Mouse (Mus musculus): ENCODE measurements at regions not wholly inside any gene's neighbourhood (a gene's known extent, or its start where the extent isn't known, plus 50 kb on each side); places are given as distances from the start of the nearest gene placed in this dataset.
A peak's percentile ranks its signal among the peaks of the same experiment; 100 is the strongest.

DNA sequence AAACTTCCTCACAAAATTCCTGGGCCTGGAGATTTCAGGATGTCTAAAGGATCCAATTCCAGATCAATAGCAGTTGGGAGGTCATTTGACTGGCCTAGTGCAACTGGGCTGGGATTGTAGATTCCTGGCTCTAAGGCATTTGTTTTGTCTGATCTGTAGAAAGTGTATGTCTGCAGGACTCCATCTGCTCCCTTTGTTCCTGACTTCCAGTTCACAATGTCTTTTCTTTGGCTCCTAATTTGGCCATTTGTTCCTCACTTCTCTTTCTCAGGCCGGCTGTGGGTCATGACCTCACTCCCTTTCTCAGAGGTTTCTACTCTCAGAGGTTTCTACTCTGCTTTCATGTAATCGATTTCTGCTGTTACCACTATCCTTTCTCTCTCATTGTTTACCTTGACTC lies 115.5 kb upstream of the Pcbd1 start:
- no peaks in the 10 kb centered on the region for H3K36me3 ChIP-seq (ENCODE audit: control insufficient read depth, insufficient read depth, low read length)
- no peak overlapping the region for H3K4me2 ChIP-seq (ENCODE audit: low read length)
- no peaks in the 10 kb centered on the region for H3K4me1 ChIP-seq (ENCODE audit: control insufficient read depth in 2 of 2, insufficient read depth in 2 of 2, low read length in 2 of 2)
- no peak overlapping the region for H3K9ac ChIP-seq (ENCODE audit: low read length)
- H3K27ac ChIP-seq (replicated peaks in 1 of 2; ENCODE audit: control insufficient read depth in 1 of 2, insufficient read depth in 1 of 2, low read depth in 2 of 2, low read length in 2 of 2): no peak overlapping the region
- H3K27me3 ChIP-seq (ENCODE audit: control insufficient read depth, insufficient read depth, low read length): no peaks in the 10 kb centered on the region
- 63% methylated on average over 2 of the region's 2 CpGs for WGBS
- peaks cover 9% of the 10 kb centered on the region for H3K9me3 ChIP-seq (ENCODE audit: control insufficient read depth, low read length)
- H3K4me3 ChIP-seq (ENCODE audit: control insufficient read depth in 1 of 2, insufficient read depth in 1 of 2, low read depth in 1 of 2, low read length in 2 of 2): no peak overlapping the region
- no peak for ATAC-seq (ENCODE audit: insufficient number of reproducible peaks, insufficient read depth, low FRiP score, low read depth)

DNA sequence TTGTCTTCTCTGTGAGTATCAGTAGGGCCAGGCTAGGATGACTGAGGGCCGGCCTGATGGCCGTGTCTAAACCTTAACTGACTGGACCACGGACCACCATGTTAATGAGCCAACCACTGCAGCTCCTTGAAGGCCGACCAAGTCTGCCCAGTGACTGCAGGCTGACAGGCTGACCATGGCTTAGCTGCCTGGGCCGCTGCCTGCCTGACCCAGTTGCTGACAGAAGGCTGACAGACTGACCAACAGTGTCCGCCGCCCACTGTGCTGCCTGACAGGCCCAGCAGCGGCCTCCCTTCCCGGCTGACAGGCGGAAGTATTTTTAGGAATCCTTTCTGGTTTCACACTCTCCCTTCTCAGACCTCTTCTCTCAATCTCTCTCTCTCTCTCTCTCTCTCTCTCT lies 124.3 kb upstream of the Pcbd1 start:
- 33% methylated on average over 10 of the region's 10 CpGs for WGBS
- no peak overlapping the region for H3K9ac ChIP-seq (ENCODE audit: low read length)
- H3K36me3 ChIP-seq (ENCODE audit: control insufficient read depth, insufficient read depth, low read length): no peaks in the 10 kb centered on the region
- H3K27ac ChIP-seq (replicated peaks in 1 of 2; ENCODE audit: control insufficient read depth in 1 of 2, insufficient read depth in 1 of 2, low read depth in 2 of 2, low read length in 2 of 2): peak overlapping the region; percentile 42 to 47; a peak in 2 of 4 replicates
- no peaks in the 10 kb centered on the region for H3K27me3 ChIP-seq (ENCODE audit: control insufficient read depth, insufficient read depth, low read length)
- ATAC-seq (ENCODE audit: insufficient number of reproducible peaks, insufficient read depth, low FRiP score, low read depth): no peak
- H3K4me2 ChIP-seq (ENCODE audit: low read length): no peak overlapping the region
- H3K4me1 ChIP-seq (ENCODE audit: control insufficient read depth in 2 of 2, insufficient read depth in 2 of 2, low read length in 2 of 2): peaks cover 8 to 9% of the 10 kb centered on the region in 2 experiments; a peak in 2 of 4 replicates
- H3K9me3 ChIP-seq (ENCODE audit: control insufficient read depth, low read length): no peaks in the 10 kb centered on the region
- H3K4me3 ChIP-seq (ENCODE audit: control insufficient read depth in 1 of 2, insufficient read depth in 1 of 2, low read depth in 1 of 2, low read length in 2 of 2): no peak overlapping the region

DNA sequence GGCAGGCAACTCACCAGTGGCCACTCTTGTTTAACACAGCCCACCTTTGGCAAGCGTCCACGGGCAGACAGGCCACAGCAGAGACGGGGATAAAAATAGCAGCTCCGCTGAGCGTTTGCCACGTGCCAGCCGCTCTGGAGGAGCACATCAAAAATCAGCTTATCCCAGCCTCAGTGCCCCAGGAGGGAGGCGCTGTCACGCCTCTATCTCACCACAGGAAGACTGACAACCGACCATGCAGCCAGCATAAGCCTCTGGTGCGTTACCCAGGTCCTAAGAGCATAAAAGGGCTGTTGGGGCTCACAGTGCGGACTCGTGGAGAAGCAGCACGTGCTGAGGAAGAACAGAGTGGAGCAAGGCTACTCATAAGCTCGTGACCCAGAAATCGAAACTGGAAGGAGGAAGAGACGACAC lies 126.4 kb upstream of the Unc5b start:
- WGBS: 4% methylated on average over 17 of the region's 17 CpGs
- no peaks in the 10 kb centered on the region for H3K27me3 ChIP-seq (ENCODE audit: control insufficient read depth, insufficient read depth, low read length)
- H3K9ac ChIP-seq (ENCODE audit: low read length): peak overlapping the region; percentile 49
- no peaks in the 10 kb centered on the region for H3K36me3 ChIP-seq (ENCODE audit: control insufficient read depth, insufficient read depth, low read length)
- H3K4me3 ChIP-seq (ENCODE audit: control insufficient read depth in 1 of 2, insufficient read depth in 1 of 2, low read depth in 1 of 2, low read length in 2 of 2): peak overlapping the region; percentile 4 to 7; a peak in 1 of 4 replicates
- H3K27ac ChIP-seq (replicated peaks in 1 of 2; ENCODE audit: control insufficient read depth in 1 of 2, insufficient read depth in 1 of 2, low read depth in 2 of 2, low read length in 2 of 2): peak overlapping the region; percentile 79 to 86
- peak overlapping the region; percentile 57 for H3K4me2 ChIP-seq (ENCODE audit: low read length)
- no peaks in the 10 kb centered on the region for H3K9me3 ChIP-seq (ENCODE audit: control insufficient read depth, low read length)
- ATAC-seq (ENCODE audit: insufficient number of reproducible peaks, insufficient read depth, low FRiP score, low read depth): peak; percentile 62
- peaks cover 30 to 36% of the 10 kb centered on the region in 2 experiments for H3K4me1 ChIP-seq (ENCODE audit: control insufficient read depth in 2 of 2, insufficient read depth in 2 of 2, low read length in 2 of 2)

DNA sequence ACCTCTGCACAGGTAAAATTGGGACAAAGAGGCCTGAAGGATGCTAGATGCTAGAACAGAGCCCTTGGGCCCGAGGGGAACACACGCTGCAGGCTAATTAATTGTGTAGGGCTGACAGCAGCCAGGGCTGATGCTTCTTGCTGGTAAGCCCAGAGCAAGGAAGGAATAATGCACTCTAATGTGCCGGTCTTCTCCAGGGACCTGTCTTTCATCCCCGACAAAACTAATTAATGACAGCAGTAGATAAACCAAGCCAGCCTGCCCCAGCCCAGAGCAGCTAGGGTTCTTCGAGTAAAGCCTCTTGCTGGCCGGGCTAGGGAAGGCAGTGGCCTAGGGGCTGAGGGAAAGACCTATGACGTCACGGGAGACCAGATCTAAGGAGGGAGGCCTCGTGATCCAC lies 124.1 kb upstream of the Unc5b start:
- H3K9me3 ChIP-seq (ENCODE audit: control insufficient read depth, low read length): no peaks in the 10 kb centered on the region
- ATAC-seq (ENCODE audit: insufficient number of reproducible peaks, insufficient read depth, low FRiP score, low read depth): no peak
- no peak overlapping the region for H3K4me3 ChIP-seq (ENCODE audit: control insufficient read depth in 1 of 2, insufficient read depth in 1 of 2, low read depth in 1 of 2, low read length in 2 of 2)
- H3K27ac ChIP-seq (replicated peaks in 1 of 2; ENCODE audit: control insufficient read depth in 1 of 2, insufficient read depth in 1 of 2, low read depth in 2 of 2, low read length in 2 of 2): peak overlapping the region in 1 of 2 experiments; percentile 36; a peak in 1 of 4 replicates
- no peak overlapping the region for H3K4me2 ChIP-seq (ENCODE audit: low read length)
- 20% methylated on average over 9 of the region's 9 CpGs for WGBS
- no peaks in the 10 kb centered on the region for H3K36me3 ChIP-seq (ENCODE audit: control insufficient read depth, insufficient read depth, low read length)
- H3K4me1 ChIP-seq (ENCODE audit: control insufficient read depth in 2 of 2, insufficient read depth in 2 of 2, low read length in 2 of 2): peaks cover 34 to 42% of the 10 kb centered on the region in 2 experiments
- no peak overlapping the region for H3K9ac ChIP-seq (ENCODE audit: low read length)
- H3K27me3 ChIP-seq (ENCODE audit: control insufficient read depth, insufficient read depth, low read length): no peaks in the 10 kb centered on the region

DNA sequence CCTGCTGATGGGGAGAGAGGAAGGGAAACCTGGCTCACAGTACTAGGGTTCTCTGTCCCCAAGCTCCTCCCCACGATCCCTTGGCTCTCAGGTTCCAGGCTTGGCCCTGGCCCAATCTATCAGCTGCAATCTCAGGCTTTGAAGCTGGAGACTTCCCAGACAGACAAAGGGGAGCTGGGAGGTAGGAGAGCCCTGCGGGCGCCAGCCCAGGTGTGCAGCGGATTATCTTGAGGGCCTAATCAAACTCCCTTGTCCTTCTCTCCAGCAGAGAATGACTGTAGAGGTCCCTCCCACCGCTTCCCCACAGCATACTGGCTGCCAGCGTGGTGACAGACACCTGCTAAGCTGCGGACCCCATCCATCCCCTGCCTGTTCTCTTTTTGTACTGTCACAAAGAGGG lies 121.1 kb upstream of the Unc5b start:
- Histone ChIP-seq H3K9me3 (ENCODE audit: control insufficient read depth, low read length) (no peaks in the 10 kb centered on the region), H3K36me3 (ENCODE audit: control insufficient read depth, insufficient read depth, low read length) (no peaks in the 10 kb centered on the region), H3K27me3 (ENCODE audit: control insufficient read depth, insufficient read depth, low read length) (no peaks in the 10 kb centered on the region), H3K9ac (ENCODE audit: low read length) (no peak overlapping the region), H3K27ac (replicated peaks in 1 of 2; ENCODE audit: control insufficient read depth in 1 of 2, insufficient read depth in 1 of 2, low read depth in 2 of 2, low read length in 2 of 2) (no peak overlapping the region), H3K4me2 (ENCODE audit: low read length) (no peak overlapping the region), H3K4me3 (ENCODE audit: control insufficient read depth in 1 of 2, insufficient read depth in 1 of 2, low read depth in 1 of 2, low read length in 2 of 2) (no peak overlapping the region), H3K4me1 (ENCODE audit: control insufficient read depth in 2 of 2, insufficient read depth in 2 of 2, low read length in 2 of 2) (peaks cover 32 to 33% of the 10 kb centered on the region in 2 experiments)
- ATAC-seq (ENCODE audit: insufficient number of reproducible peaks, insufficient read depth, low FRiP score, low read depth): no peak
- WGBS: 17% methylated on average over 7 of the region's 7 CpGs

DNA sequence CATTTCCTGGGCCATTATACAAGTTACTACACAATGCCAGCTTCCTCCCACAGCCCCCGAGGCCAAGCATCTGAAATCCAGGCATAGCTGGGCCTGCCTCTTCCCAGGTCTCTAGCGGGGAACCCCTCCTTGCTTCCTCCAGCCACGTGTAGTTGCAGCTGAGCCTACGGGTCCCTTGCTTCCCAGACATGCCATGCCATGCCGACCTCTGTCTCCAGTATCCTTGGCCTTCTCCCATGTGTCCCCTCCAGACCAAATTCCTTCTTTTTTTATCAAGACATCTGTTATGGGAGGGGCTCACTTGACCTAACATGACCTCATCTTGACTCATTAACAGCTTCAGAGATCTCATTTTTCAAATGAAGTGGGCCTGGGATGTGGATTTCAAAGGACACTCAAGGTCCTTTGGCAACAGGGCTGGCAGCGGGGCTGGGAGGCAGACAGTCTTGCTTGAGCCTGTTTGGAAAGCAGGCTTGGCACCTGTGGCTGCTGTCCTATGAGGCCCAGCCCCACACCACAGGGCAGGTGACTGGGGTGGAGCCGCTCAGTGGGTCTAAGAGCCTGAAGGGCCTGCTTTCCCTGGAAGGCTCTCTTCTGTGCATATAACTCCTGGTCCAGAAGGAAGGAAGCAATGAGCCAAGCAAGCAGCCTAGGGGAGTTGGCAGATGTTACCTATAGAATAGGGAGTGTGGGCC lies 117.7 kb upstream of the Unc5b start:
- H3K27ac ChIP-seq (replicated peaks in 1 of 2; ENCODE audit: control insufficient read depth in 1 of 2, insufficient read depth in 1 of 2, low read depth in 2 of 2, low read length in 2 of 2): no peak overlapping the region
- WGBS: 44% methylated on average over 7 of the region's 7 CpGs
- no peak for ATAC-seq (ENCODE audit: insufficient number of reproducible peaks, insufficient read depth, low FRiP score, low read depth)

DNA sequence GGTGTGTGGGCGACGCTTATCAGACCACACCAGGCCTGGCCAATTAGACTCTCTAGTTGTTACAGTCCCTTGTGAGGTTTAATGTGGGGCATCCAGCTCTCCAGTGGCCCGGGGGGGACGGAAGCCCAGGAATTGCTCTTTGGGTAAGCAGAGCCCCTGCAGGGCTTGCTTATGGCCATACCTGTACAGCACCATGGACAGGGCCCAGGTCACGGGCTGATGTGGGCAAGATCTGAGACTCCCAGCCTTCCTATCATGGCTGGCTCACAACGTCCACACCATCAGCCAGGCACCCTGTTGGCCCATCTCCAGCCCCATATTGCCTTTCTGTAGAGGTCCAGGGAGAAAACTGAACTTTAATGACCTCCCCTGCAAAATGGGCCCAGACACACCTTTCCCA lies 111.7 kb upstream of the Unc5b start:
- Histone ChIP-seq H3K4me2 (ENCODE audit: low read length) (no peak overlapping the region), H3K9ac (ENCODE audit: low read length) (no peak overlapping the region), H3K36me3 (ENCODE audit: control insufficient read depth, insufficient read depth, low read length) (no peaks in the 10 kb centered on the region), H3K4me3 (ENCODE audit: control insufficient read depth in 1 of 2, insufficient read depth in 1 of 2, low read depth in 1 of 2, low read length in 2 of 2) (no peak overlapping the region), H3K9me3 (ENCODE audit: control insufficient read depth, low read length) (no peaks in the 10 kb centered on the region), H3K27me3 (ENCODE audit: control insufficient read depth, insufficient read depth, low read length) (no peaks in the 10 kb centered on the region), H3K27ac (replicated peaks in 1 of 2; ENCODE audit: control insufficient read depth in 1 of 2, insufficient read depth in 1 of 2, low read depth in 2 of 2, low read length in 2 of 2) (no peak overlapping the region), H3K4me1 (ENCODE audit: control insufficient read depth in 2 of 2, insufficient read depth in 2 of 2, low read length in 2 of 2) (no peaks in the 10 kb centered on the region)
- no peak for ATAC-seq (ENCODE audit: insufficient number of reproducible peaks, insufficient read depth, low FRiP score, low read depth)
- WGBS: 63% methylated on average over 6 of the region's 6 CpGs

More for the DNA sequence above, 117.7 kb upstream of the Unc5b start:
- Histone ChIP-seq H3K27me3 (ENCODE audit: control insufficient read depth, insufficient read depth, low read length) (no peaks in the 10 kb centered on the region), H3K9ac (ENCODE audit: low read length) (no peak overlapping the region), H3K4me2 (ENCODE audit: low read length) (no peak overlapping the region), H3K4me3 (ENCODE audit: control insufficient read depth in 1 of 2, insufficient read depth in 1 of 2, low read depth in 1 of 2, low read length in 2 of 2) (no peak overlapping the region), H3K4me1 (ENCODE audit: control insufficient read depth in 2 of 2, insufficient read depth in 2 of 2, low read length in 2 of 2) (peaks cover 10 to 12% of the 10 kb centered on the region in 2 experiments), H3K9me3 (ENCODE audit: control insufficient read depth, low read length) (no peaks in the 10 kb centered on the region), H3K36me3 (ENCODE audit: control insufficient read depth, insufficient read depth, low read length) (no peaks in the 10 kb centered on the region)

DNA sequence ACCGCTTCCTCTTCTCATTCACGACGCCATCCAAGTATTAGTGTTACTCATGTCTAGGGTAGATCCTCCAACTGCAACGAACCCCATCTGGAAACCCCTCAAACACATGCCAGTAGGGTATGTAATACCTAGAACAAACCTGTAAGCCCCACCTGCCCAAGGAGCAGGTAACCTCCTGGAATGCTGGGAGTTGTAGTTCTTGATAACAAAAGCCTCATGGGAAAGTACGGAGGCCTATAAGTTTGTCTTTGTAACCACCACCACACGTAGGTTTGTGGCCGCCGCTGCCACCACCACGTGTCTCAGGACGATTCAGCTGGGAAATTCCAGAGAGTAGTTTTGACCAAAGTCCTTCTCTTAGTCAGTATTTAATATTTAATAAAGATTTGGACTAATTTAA lies 107.4 kb upstream of the Unc5b start:
- Histone ChIP-seq H3K9ac (ENCODE audit: low read length) (no peak overlapping the region), H3K27ac (replicated peaks in 1 of 2; ENCODE audit: control insufficient read depth in 1 of 2, insufficient read depth in 1 of 2, low read depth in 2 of 2, low read length in 2 of 2) (no peak overlapping the region), H3K4me3 (ENCODE audit: control insufficient read depth in 1 of 2, insufficient read depth in 1 of 2, low read depth in 1 of 2, low read length in 2 of 2) (no peak overlapping the region), H3K4me2 (ENCODE audit: low read length) (no peak overlapping the region), H3K27me3 (ENCODE audit: control insufficient read depth, insufficient read depth, low read length) (no peaks in the 10 kb centered on the region), H3K36me3 (ENCODE audit: control insufficient read depth, insufficient read depth, low read length) (no peaks in the 10 kb centered on the region), H3K9me3 (ENCODE audit: control insufficient read depth, low read length) (no peaks in the 10 kb centered on the region), H3K4me1 (ENCODE audit: control insufficient read depth in 2 of 2, insufficient read depth in 2 of 2, low read length in 2 of 2) (peaks cover 35 to 42% of the 10 kb centered on the region in 2 experiments)
- ATAC-seq (ENCODE audit: insufficient number of reproducible peaks, insufficient read depth, low FRiP score, low read depth): no peak
- 89% methylated on average over 10 of the region's 10 CpGs for WGBS
